Mouse (Mus musculus) cerebellum, adult 8-10 months (tissue): ENCODE measurements at regions not wholly inside any gene's neighbourhood (a gene's known extent, or its start where the extent isn't known, plus 50 kb on each side); places are given as distances from the start of the nearest gene placed in this dataset.
A peak's percentile ranks its signal among the peaks of the same experiment; 100 is the strongest.
"Not testable (repeated sequence)": the region's sequence is repeated elsewhere in the genome, so short reads cannot be mapped to it uniquely, and the experiment has no call there.

Experiments
- DNase-seq: peaks from one replicate; pipeline ENCODE4 v3.0.0; 2022

GRCm38 (mm10) chr3:6883401-6883800, 263.2 kb upstream of the 1700008P02Rik start:
- no peak for DNase-seq

GRCm38 (mm10) chr3:6876265-6876664, 256.0 kb upstream of the 1700008P02Rik start:
- DNase-seq, result no peak

DNA sequence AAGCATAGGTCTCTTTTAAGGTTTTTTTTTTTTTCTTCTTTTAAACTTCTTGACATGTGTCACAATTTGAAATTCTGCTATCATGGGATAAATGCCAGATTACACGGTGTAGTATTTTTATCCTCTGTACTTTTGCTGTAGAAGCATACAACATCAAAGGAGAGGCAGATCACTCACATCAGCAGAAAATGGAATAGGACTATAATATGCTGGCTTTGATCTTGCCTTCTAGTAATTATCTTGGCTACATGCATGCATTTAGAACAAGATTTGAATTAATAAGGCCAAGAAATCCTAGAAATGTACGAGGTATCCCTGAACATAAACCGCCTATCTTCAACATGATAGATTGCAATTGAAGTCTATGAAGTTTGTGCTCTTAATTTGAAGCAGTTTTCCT, 251.9 kb upstream of the 1700008P02Rik start:
- DNase-seq, result no peak

- no peak for DNase-seq
Observed at GRCm38 (mm10) chr3:6871752-6872151, 251.5 kb upstream of the 1700008P02Rik start.

GRCm38 (mm10) chr3:6866148-6866483, 245.9 kb upstream of the 1700008P02Rik start:
- DNase-seq, result no peak

DNA sequence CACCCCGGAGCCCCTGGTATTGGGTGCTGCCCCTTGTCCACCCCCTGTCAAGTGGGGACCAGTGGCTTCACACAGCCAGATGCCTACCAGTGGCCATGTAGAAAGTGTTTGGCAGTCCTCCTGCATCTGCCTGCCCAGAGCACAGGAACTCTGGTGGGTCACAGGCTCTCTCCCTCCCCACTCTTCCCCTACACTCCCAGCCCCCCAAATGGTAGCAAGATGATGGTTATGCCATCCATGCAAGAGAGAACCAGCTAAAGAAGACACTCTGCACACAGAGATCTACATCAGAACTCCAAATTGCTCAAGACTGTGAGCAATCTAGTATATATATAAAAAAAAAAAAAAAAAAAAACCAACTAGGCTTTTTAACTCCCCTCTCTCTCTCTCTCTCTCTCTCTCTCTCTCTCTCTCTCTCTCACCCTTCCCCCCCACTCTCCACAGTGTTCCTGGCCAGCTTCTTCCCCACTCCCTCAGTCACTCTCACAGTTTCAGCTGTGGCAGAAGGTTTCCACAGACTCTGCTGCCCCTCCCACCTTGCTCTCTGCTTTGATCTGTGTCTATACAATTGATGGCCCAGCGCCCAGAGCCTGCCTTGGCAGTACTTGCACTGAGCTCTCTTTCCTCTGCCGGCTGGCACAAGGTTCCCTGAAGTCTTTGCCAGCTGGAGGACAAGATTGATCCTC, 245.4 kb upstream of the 1700008P02Rik start:
- peak; percentile 3 for DNase-seq

- DNase-seq, result no peak
Observed at GRCm38 (mm10) chr3:6859866-6860180, 239.6 kb upstream of the 1700008P02Rik start.

DNA sequence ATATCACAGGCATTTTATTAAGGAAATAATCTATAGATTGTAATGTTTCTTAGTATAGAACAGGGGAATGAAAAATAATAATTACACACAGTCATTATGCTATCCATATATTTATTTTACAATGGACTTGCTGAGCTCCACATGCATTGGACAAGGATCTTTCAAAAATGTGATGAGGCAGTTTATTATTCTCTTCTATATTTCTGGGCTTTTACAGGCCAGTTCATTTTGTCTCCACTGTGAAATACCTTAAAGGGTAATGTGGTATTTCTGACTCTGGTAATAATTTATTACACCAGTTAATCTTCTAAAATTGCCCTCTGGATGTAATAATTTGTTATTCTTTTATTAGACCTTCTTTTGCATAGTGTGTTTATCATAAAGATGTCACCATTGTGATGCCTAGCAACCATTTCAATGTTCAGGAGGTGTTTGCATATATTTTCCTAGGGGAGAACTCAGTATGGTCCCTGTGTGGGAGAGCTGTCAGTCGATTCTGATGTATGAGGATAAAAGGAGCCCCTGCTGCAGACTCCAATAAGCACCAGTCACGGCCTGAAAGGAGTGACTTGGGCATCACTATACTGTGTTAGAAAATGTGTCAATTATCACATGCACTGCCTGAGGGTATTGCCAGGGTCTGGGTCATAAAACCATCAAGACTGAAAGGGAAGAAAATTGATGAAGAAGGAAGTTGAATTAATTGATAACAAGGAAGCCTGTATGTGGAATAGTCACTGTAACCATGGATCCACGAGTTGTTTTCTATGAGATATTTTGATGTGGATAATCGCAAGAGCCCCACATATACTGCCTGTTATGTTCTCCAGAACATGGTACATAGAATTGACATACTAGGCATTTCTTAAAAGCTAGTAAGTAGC, 239.0 kb upstream of the 1700008P02Rik start:
- DNase-seq, result no peak

- no peak for DNase-seq
Observed at GRCm38 (mm10) chr3:6819332-6819731, 199.1 kb upstream of the 1700008P02Rik start.

DNA sequence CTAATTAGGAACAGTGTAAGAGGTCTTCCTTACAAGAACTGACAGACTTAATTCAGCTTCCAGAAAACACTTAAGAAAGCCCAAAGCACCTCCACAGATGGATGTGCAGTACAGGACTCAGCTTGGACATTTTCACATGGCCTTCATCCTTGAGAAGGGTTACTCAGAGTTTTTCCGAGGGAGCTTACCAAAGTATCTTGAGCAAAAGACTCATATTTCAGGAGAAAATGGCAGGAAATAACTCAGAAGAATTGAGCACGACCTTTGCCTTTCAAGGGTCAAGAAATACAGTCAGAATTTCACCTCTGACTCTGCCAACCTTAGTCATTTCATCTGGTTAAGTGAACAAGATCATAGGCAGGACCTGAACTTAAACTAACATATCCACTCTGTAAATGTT, 192.1 kb upstream of the 1700008P02Rik start:
- DNase-seq, result no peak

DNA sequence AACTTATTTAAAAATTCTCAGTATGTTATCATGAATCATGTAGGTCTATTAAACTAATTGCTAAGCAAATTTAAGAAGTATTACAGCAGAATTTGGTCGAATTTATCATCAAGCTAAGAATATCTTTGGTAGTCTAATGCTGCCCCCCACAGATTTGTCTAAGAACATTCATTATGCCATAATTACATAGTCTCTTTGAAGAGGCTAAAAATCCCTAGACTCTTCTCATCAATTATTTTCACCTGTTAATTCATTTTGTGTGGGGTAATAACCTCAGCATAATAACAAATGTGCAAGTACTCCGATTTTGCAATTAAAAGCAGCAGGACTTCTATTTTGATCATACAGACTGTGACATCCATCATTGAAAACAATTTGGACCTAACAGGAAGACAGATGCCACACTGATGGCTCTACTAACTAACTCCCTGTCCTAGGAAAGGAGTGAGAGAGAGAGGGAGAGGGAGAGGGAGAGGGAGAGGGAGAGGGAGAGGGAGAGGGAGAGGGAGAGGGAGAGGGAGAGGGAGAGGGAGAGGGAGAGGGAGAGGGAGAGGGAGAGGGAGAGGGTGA, 189.2 kb upstream of the 1700008P02Rik start:
- no peak for DNase-seq

DNA sequence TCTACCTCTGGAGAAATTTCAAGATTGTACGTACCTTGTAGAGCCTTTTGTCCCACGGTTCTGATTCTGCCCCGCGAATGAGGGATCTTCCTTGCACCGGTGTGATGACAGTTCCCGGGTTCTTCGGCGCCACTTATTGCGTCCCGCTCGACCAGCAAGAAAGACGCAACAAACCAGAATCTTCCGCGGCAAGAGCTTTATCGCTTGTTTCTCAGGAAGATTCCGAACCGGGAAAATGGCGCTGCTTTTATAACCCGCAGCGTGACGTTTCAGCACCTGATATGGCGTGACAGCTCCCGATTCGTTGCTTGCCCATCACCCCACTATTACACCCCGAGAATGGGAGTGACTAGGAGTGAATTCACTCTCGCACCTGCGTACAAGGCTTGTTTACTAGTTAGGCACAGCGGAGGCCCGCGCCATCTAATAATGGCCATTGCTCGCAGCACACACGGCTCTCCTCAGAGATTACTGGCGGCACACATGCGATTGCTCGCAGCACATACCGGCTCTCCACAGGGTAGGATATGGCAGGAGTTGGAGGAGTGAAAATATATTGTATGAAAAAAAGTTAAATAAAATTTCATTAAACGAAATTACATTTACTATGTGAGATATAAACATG, 180.0 kb upstream of the 1700008P02Rik start:
- DNase-seq, result not testable (repeated sequence)

DNA sequence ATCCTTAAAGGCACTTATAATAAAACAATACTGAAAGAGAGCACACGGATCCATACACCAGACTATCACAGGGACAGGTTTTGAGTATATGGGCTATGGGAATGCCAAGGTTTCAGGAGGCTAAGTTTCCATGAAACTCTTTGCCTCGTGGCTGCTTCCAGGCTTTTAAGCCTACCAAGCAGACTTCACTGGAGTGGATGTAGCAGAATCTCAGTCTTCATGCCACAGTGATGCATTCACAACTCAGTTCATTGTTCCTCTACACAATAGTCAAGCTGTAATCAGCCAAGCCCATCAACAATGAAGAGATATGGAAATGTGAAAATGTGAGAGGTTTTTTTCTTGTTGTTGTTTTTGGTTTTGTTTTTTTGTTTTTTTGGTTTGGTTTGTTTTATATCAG, 148.3 kb upstream of the 1700008P02Rik start:
- no peak for DNase-seq

DNA sequence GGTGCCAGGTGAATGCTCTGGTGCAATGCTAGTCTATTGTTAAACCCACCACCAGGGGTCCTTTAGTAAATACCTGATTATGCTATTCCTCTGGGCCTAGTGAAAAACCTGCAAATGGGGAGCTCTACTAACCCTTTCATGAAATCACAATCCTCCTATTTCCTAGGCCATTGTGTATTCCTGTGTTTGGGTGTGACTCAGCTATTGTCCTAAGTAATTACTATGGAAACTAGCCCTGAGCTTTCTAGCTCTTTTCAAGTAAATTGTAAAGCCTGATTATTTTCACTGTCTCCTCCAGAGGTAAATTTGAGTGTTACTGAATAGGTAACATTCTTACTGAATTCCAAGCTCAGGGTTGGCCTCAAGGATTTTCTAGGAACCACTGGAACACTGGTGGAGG, 147.8 kb upstream of the 1700008P02Rik start:
- not testable (repeated sequence) for DNase-seq

- no peak for DNase-seq
Observed at GRCm38 (mm10) chr3:6759172-6759571, 138.9 kb upstream of the 1700008P02Rik start.

DNA sequence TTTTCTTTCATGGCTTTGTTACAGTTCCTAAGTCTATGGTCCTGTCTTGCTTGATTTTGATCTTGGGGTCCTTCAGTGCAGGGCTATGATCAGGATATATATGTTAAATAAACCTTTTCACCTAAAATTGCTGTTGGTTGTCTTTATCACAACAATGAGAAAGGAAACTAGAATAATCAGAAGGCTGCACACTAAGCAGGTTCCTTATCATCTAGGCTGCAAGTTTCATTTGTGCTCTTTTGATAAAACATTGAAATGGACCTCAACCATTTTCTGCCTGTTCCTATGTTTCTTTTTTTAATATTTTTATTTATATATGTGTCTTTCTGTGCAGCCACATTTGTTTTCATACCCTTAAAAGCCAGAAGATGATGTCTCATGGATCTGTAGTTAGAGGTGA, 137.3 kb upstream of the 1700008P02Rik start:
- DNase-seq, result no peak

- not testable (repeated sequence) for DNase-seq
Observed at GRCm38 (mm10) chr3:6750746-6751145, 130.5 kb upstream of the 1700008P02Rik start.

DNA sequence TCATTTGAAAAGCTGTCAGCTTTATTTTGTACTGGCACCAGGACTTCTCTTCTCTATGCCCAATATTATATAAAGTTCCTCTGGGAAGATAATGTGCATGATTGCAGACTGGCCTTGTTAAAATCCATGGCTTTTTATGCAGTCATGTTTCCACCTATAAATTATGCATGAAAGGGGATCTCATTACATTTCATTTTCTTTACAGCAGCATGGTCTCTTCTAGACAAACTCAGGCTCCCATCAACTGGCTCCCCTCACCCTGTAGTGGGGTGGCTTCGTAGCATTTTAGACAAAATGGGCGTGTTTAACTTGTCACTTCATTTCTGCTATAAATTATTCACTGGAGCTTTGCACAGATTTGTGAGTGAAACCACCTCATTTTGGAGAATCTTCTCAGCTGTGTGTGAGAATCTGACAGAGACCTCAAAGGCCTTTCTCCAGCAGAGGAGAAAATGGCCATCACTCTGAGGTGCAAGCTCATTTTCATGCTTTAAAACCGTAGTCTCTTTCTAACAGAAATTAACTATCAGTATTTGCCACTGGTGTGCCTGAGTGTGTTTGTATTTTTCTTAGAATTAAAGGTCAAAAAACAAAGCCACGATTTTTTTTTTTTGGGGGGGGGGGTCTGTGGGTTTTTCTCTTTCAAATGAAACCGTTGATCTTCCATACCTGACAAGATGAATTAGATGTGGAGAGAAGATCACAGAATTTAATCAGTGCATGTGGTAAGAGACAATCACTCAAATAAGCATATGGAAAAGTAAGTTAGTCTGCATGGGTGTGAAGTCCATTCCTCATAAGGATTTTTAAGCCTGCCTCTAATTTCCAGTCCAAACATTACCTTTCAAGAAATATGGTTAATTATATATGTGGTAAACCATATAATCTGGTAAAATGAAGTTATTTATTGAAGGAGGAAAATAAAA, 111.4 kb upstream of the 1700008P02Rik start:
- no peak for DNase-seq

DNA sequence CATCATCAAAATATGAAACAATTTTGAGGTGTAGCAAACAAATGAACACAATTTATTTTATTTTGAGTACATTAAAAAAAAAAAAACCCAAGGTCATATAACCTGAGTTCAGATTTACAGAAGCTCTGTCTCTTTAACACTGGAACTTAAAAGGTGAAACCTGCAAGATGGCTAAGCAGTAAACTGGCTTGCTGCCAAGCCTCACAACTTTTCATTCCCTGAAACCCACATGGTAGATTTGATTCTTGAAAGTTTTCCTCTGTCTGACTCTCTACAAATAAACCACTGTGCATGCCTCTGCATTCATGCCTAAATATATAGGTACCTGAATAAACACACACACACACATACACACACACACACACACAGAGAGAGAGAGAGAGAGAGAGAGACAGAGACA, 109.8 kb upstream of the 1700008P02Rik start:
- no peak for DNase-seq

GRCm38 (mm10) chr3:6683679-6684078, 63.4 kb upstream of the 1700008P02Rik start:
- no peak for DNase-seq

GRCm38 (mm10) chr3:6681411-6681810, 61.2 kb upstream of the 1700008P02Rik start:
- DNase-seq, result no peak

DNA sequence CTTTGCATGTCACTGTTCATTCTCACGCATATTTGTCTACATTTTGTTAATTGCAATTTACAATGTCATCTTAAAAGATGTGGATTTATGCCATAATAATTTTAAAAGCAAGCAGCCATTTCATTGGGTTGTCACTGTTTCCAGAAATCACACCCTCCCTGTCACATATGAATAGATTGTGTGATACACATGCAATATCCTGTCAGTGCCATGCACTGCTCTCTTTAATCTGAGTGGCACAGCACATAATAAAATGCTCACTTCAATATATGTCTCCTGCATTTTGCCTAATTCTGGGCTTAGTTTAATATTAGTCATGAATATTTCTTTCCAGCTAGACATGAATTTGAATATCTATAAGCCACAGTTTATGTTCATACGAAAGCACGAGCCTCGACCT, 56.1 kb upstream of the 1700008P02Rik start:
- DNase-seq, result no peak

GRCm38 (mm10) chr3:6675354-6675753, 55.1 kb upstream of the 1700008P02Rik start:
- DNase-seq, result no peak
